Mouse (Mus musculus) left cerebral cortex, adult 11 months (tissue): ENCODE data around the gene Pgap3.
A peak's percentile ranks its signal among the peaks of the same experiment; 100 is the strongest.

Experiments used
- DNase-seq: peaks from one replicate; pipeline ENCODE4 v3.0.0; 2022; ENCODE audit warnings: low spot score

Pgap3 gene

DNA sequence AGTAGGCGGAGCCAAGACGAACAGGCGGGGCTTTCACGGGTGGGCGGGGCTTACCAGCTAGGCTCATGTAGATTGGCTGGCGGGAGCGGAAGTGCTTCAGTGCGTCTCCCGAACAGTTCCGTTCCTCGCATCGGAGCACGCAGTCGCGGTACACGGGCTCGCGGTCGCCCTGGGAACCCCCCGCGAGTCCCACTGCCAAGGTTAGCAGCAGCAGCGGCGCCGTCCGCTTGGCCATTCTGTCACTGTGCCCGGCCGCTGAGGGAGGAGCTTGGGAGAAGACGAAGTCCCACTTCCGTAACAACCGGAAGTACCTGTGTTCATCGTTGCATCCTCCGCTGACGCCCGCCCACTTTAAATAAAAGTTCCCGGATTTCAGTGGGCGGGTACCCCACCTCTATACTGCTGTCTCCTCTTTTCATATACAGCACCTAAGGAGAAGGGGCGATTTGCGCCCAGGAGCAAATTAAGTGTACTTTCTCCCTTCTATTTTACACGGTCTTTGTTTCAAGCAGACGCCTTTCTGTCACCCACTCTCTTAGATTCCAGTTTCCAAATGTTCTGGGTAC lies at the start of gene Pgap3:
Gene Pgap3 (minus strand): TSS at position 330 of the 566 bp plus-strand sequence.
- peak; percentile 82 for DNase-seq

DNA sequence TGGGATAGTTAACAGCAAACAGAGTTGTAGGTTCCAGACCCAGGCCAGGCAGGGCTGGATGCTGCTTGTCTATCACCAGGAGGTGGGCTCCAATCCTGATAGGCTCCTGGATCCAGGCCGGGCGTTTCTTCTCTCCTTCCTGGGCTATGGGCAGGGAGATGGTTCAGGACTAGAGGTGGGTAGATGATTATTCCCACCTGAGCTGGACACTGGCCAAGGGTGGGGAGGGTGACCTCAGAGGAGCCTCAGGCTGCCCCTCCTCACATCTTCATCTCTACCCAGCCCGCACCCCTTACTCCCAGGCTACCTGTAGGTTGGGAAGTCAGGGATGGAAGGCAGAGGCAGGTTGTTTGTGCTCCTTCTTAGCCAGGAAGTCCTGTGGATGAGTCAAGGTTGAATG lies 49.1 kb upstream of the Pgap3 start:
- DNase-seq, result no peak

DNA sequence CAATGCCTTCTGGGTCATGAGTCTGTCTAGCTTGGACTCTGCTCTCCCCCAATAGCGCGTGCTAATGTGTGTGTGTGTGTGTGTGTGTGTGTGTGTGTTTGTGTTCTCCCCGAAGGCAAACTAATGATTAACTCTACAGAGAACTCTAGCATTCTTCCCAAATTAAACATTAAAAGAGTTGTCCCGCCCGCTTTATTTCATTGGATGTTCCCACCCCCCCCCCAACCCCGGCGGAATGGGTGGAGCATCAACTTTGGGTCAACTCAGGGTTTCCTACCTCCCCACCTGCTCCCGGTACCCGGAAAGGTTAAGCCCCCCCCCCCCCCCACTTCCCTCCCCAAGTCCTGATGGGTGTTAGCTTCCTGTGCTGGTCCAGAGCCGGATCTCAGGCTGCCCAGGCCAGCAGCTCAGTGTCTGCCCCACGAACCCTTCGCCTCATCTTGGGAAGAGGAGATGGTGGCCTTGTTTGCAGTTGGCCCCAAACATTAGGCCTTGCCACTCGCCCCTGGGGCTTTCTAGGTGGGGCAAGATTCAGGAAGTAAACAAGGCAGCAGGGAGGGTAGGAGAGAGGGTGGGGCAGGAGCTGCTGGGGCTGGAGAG lies 48.0 kb upstream of the Pgap3 start:
- DNase-seq, result no peak

DNA sequence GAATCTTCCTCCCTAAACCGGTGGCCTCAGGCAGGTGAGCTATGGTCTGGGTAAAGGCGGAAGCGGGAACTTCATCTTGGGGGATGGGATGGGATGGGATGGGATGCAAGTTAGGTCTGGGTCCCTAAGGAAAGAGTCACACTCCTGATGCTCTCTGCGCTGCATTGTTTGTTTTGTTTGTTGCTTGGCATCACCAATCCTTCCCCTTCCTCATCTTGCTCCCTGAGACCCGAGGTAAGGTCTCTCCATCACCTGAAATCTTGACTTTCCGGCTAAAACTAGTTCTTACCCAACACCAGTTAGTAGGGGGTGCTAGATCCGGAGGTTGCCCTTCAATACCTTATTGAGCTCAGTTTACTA lies 47.2 kb upstream of the Pgap3 start:
- DNase-seq, result no peak

DNA sequence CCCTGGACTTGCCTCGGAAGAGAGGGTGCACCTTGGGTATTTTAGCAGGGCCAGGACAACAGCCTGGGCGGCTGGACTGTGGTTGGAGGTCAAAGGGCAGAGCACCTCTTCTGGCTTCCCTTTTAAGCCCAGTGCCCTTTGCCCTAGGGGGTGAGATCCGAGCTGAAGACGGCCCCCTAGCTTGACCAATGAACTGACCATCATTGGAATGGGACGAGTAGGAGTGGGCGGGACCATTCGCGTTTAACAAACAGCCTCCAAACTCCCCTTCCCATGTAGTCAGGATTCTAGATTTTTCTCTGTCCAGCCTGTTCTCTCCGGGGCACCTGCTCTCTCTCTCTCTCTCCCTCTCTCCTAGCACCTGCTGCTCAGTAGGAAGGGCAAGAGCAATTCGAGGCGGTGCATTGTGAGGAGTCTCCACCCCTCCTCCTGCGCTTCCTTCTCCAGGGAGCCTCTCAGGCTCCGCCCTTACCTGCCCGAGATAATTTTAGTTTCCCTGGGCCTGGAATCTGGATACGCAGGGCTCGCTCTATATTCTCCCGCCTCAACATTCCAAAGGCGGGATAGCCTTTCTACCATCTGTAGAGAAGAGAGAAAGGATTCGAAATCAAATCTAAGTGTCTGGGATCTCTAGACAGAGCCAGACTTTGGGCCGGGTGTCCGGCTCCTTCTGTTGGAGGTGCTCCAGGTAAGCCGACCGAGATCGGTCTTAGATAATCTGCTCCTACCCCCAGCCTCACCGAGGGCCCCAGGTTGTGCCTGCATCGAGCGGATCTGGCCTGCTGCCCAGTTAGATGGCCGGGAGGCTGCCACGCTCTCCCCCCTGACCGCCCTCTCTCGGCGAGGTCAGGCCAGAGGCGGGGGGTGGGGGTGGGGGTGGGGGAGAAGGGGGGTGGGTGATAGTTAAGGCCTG lies 46.5 kb upstream of the Pgap3 start:
- DNase-seq, result no peak

DNA sequence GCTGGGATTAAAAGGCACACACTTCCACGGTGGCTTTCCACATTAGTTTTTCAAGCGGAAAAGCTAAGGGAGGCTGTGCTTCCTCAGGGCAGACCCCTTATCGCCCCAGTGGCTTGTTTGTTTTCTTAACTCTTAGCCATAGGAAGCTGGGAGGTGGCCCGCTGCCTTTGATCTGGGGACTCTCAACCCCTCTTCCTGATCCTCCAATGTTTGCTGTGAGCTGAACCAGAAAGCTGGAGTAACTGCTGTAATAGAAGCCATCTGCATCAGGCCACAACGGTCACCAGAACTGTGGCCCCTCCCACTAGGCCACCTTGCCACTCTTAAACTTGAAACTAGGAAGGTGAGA lies 45.9 kb upstream of the Pgap3 start, which contains the start of gene Grb7:
Gene Grb7 (plus strand): TSS at position 182 of the 349 bp plus-strand sequence.
- no peak for DNase-seq

DNA sequence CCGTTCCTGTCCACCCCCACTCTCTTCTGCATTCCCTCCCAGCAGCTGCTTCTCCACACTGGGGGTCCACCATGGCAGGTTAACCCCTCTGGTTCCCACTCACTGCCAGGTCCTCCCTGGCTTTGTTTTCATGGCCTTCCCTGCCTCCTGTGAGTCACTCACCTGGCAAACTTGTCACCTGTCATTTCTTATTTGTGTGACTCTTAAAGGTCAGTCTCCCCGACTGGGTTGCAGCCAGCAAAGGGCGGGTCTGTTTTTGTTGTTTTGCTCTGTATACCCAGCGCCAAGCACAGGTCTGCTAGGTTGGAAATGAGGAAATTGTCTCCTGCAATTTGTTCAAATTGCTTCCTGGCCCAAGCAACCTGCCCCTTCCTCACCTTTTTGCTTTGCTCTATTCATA lies 45.4 kb upstream of the Pgap3 start:
- DNase-seq, result no peak

DNA sequence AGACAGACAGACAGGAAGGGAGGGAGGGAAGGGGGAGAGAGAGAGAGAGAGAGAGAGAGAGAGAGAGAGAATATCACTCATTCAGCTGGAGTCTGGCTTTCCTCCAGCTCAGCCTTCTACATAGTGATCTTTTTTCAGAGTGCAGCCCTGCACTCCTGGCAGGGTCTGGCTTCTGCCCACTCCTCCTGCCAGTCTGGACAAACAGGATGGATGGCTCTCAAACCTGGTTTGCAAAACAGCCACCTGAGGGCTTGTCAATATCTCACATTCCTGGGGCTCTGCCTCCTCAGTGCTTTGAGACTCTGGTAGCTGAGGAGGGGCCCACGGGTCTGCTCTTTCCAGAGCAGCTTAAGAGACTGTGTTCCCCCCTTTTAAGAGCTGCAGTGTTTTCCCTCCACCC lies 44.9 kb upstream of the Pgap3 start:
- no peak for DNase-seq

DNA sequence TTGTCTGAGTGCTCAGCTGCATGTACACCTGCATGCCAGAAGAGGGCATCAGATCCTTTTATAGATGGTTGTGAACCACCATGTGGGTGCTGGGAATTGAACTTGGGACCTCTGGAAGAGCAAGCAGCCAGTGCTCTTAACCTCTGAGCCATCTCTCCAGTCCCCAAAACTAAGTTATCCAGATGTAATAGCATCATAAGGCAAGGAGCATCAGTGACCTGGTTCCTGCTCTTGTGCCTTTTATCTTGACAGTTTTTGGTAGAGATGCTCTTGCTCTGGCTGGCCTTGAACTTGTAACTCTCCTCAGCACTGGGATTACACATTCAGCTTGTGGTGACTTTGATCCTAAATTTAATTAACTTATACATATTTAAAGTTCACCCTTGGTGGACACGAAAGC lies 43.4 kb upstream of the Pgap3 start:
- DNase-seq, result no peak

DNA sequence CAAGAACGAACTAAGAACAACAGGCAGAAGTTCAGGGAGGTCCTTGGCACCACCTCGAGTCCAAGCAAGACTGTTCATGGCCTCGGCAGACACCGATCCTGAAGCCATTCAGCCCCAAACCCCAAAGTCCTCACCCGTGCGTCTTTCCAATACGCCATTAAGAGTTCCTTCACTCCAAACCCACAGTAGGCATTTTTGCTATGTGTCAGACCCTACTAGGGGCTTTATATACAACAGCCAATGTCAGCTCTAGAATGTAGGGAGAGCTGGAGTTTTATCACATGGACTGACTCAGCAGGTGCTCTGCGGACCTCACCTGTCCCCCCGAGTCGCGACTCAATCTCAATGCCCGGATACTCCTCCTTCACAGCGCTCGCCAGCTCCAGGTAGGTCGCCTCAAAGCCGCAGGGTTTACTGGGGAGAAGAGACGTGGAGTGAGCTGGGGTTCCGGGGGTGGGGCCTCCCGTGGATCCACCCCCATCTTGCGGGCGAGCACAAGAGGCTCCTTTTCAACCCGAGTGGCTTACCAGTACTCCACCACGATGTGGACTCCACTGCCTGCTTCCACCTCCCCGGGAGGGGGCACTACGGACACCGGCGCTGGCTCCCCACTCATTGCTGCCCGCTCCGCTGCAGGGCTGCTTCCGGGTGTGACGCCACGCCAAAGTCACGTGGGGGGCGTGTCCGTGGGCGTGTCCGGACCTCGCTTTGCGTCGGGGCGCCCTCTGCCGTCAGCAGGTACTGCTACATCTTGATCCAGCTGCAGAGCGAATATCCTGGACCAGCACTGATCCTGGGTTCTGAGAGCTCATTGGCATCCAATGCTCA lies 38.3 kb upstream of the Pgap3 start, which contains the start of gene Mien1:
Gene Mien1 (minus strand): TSS at position 661 of the 828 bp plus-strand sequence.
- peak; percentile 91 for DNase-seq

DNA sequence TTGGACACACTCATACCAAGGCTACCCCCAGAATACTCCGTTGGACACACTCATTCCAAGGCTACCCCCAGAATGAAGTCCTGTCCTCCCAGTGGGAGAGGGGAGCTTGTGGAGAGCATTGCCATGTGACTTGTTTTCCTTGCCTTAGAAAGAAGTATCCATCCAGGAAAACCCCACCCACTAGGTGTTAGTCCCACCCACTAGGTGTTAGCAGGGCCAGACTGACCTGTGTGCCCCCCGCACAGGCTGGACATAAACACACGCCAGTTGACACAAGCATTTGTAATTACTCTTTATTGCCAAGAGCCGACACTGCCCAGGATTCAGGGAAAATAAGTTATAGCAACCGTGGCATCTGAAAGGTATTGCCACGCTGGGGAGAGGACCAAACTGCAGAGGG lies 37.2 kb upstream of the Pgap3 start:
- no peak for DNase-seq

DNA sequence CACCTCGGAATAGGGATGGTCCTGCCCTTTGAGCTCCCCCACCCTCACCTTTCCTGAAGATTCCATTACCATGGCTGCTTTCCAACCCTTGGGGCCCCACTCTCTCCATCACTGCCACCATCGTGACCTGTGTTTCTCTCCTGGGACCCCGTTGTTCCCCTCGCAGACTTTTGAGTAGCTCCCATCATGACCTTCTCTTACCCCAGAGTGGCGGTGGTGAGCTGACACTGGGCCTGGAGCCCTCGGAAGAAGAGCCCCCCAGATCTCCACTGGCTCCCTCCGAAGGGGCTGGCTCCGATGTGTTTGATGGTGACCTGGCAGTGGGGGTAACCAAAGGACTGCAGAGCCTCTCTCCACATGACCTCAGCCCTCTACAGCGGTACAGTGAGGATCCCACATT lies 35.4 kb upstream of the Pgap3 start:
- no peak for DNase-seq

DNA sequence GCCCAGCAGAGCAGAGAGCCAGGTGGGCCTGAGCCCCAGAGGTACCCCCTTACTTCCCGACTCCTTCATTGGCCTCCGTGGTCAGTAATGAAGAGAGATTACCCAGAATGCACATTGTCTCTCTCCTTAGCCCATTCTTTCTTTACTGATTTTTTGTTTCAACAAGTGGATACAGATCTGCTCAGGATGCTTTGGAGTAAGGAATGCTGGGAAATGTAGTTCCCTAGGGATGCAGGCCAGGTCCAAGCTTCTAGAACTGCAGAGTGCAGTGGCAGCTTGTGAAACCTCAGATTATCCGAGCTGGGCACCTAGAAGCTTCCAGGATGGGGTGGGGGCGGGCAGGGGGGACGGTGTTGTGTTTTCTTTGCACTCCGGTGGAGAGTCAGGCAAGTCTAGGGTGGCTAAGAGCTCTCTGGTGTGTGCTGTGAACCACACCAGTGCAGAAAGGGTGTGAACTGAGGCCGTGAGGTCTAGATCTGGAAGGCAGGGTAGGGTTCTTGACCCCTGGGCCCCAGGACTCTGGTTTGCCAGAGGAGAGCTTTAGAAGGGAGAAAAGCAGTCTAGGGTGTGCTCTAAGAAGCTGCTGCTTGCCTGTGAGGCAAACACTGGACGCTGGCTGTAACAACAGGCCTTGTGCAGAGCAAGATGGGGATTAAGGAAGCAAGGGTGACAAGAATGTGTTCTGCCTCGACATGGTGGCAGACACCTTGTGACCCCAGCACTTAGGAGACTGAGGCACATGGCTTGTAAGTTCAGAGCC lies 31.6 kb upstream of the Pgap3 start:
- DNase-seq, result no peak

DNA sequence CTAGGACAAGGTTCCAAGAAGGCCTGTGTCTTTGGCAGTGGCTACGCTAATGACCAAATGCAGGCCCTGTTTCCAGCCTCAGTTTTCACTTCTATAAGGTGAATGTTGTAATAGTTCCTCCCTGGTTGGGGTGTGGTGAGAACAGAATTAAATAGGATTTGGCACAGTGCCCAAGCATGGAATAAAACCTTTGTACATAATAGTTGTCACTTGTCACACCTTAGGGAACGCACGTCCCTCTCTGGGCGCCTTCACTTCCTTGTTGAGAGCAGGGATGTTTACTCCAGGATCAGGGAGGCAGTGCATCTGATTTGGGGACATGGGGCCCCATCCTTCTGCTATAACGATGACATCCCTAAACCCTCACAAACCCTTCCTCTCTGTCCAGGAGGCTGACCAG lies 28.1 kb upstream of the Pgap3 start:
- no peak for DNase-seq

DNA sequence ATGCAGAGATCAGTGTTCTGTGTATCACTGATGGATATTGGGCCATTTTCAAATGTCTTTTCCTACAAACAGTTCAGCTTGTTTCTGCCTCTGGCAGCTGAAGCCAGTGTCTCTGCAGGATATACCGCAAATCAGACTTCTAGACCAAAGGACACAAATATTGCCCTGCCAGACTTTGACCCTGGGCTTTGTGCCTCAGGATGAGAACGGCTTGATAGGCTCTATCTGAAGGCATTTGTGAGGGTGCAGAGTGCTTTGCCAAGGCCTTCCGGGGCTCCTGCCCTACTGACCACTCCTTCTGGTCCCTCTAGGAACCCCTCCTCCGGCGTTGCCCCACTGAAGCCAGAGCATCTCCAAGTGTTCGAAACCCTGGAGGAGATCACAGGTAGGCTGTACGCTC lies 26.3 kb upstream of the Pgap3 start:
- no peak for DNase-seq

DNA sequence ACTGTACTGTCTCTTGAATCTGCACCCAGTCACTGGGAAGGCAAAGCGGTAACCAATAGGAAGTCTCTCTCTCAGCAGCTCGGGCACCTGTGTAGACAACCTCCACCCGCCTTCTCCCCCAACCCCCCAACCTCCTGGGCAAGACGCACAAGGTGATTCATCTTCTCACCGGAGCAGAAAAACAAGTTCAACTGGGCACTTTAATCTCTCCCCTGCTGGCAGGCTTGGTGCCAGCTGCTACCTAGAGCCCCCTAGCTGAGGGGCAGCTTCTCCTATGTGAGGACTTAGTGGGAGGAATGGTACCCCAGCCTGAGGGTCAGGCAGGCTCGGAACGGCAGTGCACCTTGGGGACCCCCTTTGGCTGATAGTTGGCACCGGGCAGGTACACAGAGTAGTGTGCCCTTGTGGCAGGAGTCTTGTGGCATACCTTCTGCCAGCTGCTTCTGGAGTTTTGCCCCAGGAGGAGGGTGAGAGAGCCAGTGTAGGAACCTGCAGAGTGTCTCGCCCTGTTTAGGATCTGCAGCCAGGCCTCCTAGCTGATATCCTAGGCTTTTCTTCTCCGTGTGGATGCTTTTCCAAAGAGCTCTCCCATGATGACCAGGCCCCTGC lies 18.8 kb upstream of the Pgap3 start:
- DNase-seq, result no peak

DNA sequence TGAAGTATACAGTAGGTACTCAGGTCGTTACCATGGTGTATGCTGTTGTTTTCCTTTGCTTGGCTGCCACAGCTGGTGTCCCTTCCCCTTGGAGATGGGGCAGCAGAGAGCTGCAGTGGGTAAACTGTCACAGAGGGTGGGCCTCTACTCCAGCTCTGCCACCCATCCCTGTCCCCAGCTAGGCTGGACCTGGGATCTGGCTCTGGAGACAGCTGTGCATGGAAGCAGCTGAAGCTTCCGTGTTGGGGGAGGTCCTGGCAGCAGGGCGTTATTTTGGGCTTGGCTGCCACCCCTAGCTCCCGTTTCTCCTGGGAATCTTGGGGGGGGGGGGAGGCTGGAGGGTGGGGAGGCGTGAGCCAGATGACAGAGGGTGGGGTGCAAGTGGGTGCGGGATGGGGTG lies 18.0 kb upstream of the Pgap3 start:
- DNase-seq, result no peak

DNA sequence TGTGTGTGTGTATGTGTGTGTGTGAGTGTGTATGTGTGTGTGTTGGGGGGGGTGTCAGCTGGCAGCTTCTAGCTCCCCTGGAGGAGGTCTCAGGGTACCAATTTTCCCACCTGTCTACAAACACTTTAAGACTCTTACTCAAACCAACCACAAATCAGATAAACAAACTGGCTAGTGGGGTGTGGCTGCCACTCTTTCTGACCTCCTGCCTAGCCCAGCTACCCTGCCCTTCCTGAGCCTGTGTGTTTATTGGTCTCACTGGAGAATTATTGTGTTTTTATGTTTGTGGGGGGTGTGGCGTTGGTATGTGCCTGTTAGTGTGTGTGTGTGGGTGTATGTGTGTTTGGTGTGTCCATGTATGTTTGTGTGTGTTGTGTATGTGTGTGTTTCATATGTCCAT lies 16.8 kb upstream of the Pgap3 start:
- DNase-seq, result no peak

DNA sequence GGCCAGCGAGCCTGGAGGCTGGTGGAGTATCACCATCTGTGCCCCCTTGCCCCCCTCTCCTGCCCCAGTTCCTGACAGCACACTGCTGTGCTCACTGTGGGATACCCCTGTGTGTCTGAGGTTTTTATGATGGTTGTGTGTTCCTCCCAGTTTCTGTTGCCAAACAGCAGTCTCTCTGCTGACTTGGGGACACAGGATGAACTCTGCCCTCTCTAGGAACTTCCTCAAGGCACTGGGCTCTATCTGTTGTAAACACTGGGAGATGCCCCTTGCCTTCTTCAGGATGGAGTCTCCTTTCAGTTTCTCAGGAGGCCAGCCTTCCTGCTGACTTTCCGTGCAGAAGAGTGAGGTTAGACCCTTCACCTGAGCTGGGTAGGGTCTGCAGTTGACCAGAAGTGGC lies 13.9 kb upstream of the Pgap3 start:
- no peak for DNase-seq

DNA sequence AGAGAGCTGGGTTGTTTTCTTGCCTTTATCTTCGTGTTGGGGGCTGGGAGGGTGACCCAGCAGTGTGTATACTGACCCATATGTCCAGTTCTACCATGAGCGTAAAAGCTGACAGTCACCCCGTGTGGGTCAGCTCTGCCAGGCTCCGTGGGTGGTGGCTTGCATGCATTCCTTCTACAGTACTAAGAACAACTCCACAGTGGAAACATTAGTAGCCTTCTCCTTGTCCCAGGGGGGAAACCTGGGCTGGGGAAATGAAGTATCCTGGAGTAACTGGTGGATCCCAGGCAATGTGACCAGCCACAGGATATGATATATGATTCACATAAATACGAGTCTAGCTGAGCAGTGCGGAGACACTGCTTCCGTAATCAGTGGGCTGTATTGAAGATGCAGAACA lies 13.4 kb upstream of the Pgap3 start:
- no peak for DNase-seq

DNA sequence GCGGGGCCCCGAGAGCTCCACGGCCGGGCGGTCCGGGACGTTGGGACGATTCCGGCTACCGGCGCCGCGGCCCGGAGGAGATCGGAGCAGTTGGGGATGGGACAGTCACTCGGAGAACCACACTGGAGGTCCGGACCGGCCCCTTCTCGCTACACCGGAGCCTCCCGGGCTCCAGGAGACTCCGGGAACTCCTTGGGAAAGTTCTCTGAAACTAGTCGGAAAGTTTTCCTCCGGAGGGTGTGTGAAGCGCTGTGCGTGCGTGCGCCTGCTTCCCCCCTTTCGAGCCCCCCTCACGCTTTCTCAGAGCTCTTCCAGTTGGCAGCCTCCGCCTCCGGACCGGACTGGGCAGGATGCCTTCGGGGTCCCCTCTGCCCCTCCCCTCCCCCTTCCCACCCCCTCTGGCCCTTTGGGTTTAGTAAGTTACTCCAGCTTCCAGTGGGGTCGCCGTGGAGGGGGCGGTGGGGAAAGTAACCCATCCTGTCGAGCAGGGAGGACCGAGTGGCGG lies 12.6 kb upstream of the Pgap3 start:
- no peak for DNase-seq
